Mouse (Mus musculus): ENCODE results near the gene Idh2. TPM values are rescaled to one million over a fixed set of nuclear protein-coding genes. Genes with fewer than 3 reads are reported as not detected.
A peak's percentile ranks its signal among the peaks of the same experiment; 100 is the strongest.
"Not testable (repeated sequence)": the region's sequence is repeated elsewhere in the genome, so short reads cannot be mapped to it uniquely, and the experiment has no call there.

Gene Idh2
- polyA plus RNA-seq, 1 experiment from 2014 or later, result 671 TPM

GRCm38 (mm10) chr7:80057781-80058180 lies 57.4 kb downstream of the Idh2 start:
- peak overlapping the region; percentile 99 for H3K27ac ChIP-seq (ENCODE audit: low read length)
- no peaks in the 10 kb centered on the region for H3K27me3 ChIP-seq (ENCODE audit: control insufficient read depth, insufficient read depth, low read depth, low read length)
- no peaks in the 10 kb centered on the region for H3K9me3 ChIP-seq (ENCODE audit: control insufficient read depth, low read length)
- H3K4me3 ChIP-seq (ENCODE audit: low read length), result peak overlapping the region; percentile 18; the same call in 1 of the 2 replicates
- H3K9ac ChIP-seq (ENCODE audit: low read length), result peak overlapping the region; percentile 64
- 38% methylated on average over 14 of the region's 14 CpGs for WGBS
- no peaks in the 10 kb centered on the region for H3K36me3 ChIP-seq (ENCODE audit: control insufficient read depth, insufficient read depth, low read length)
- H3K4me2 ChIP-seq (ENCODE audit: low read depth, low read length), result peak overlapping the region; percentile 46
- ATAC-seq (ENCODE audit: low read depth), result no peak
- peaks cover 71% of the 10 kb centered on the region for H3K4me1 ChIP-seq (replicated peaks; ENCODE audit: control insufficient read depth, insufficient read depth, low read length)

- no peaks in the 10 kb centered on the region for H3K9me3 ChIP-seq (ENCODE audit: control insufficient read depth, low read length)
- H3K27me3 ChIP-seq (ENCODE audit: control insufficient read depth, insufficient read depth, low read depth, low read length), result no peaks in the 10 kb centered on the region
- peak overlapping the region; percentile 55 for H3K4me2 ChIP-seq (ENCODE audit: low read depth, low read length)
- H3K4me3 ChIP-seq (ENCODE audit: low read length), result peak overlapping the region; percentile 20; the same call in 1 of the 2 replicates
- no peaks in the 10 kb centered on the region for H3K36me3 ChIP-seq (ENCODE audit: control insufficient read depth, insufficient read depth, low read length)
- H3K9ac ChIP-seq (ENCODE audit: low read length), result peak overlapping the region; percentile 64
- H3K4me1 ChIP-seq (replicated peaks; ENCODE audit: control insufficient read depth, insufficient read depth, low read length), result peaks cover 77% of the 10 kb centered on the region
- ATAC-seq (ENCODE audit: low read depth), result peak; percentile 78
- 33% methylated on average over 4 of the region's 4 CpGs for WGBS
- H3K27ac ChIP-seq (ENCODE audit: low read length), result peak overlapping the region; percentile 99
Observed at GRCm38 (mm10) chr7:80057002-80057691, 58.0 kb downstream of the Idh2 start.

GRCm38 (mm10) chr7:80055781-80056180 lies 59.4 kb downstream of the Idh2 start:
- H3K27me3 ChIP-seq (ENCODE audit: control insufficient read depth, insufficient read depth, low read depth, low read length), result no peaks in the 10 kb centered on the region
- WGBS, result 40% methylated on average over 12 of the region's 12 CpGs
- no peaks in the 10 kb centered on the region for H3K36me3 ChIP-seq (ENCODE audit: control insufficient read depth, insufficient read depth, low read length)
- no peak overlapping the region for H3K4me2 ChIP-seq (ENCODE audit: low read depth, low read length)
- H3K4me3 ChIP-seq (ENCODE audit: low read length), result no peak overlapping the region
- H3K9me3 ChIP-seq (ENCODE audit: control insufficient read depth, low read length), result no peaks in the 10 kb centered on the region
- no peak overlapping the region for H3K9ac ChIP-seq (ENCODE audit: low read length)
- ATAC-seq (ENCODE audit: low read depth), result no peak
- peak overlapping the region; percentile 73 for H3K27ac ChIP-seq (ENCODE audit: low read length)
- peaks cover 82% of the 10 kb centered on the region for H3K4me1 ChIP-seq (replicated peaks; ENCODE audit: control insufficient read depth, insufficient read depth, low read length)

- Histone ChIP-seq H3K4me1 (replicated peaks; ENCODE audit: control insufficient read depth, insufficient read depth, low read length) (peaks cover 69% of the 10 kb centered on the region), H3K27ac (ENCODE audit: low read length) (peak overlapping the region; percentile 76)
- WGBS, result 80% methylated on average over 9 of the region's 9 CpGs
Observed at GRCm38 (mm10) chr7:80053147-80053546, 62.0 kb downstream of the Idh2 start.

GRCm38 (mm10) chr7:80052261-80052660 lies 62.9 kb downstream of the Idh2 start:
- Histone ChIP-seq H3K27ac (ENCODE audit: low read length) (peak overlapping the region; percentile 76), H3K27me3 (ENCODE audit: control insufficient read depth, insufficient read depth, low read depth, low read length) (no peaks in the 10 kb centered on the region), H3K36me3 (ENCODE audit: control insufficient read depth, insufficient read depth, low read length) (no peaks in the 10 kb centered on the region), H3K4me3 (ENCODE audit: low read length) (no peak overlapping the region), H3K4me2 (ENCODE audit: low read depth, low read length) (peak overlapping the region; percentile 45), H3K9me3 (ENCODE audit: control insufficient read depth, low read length) (no peaks in the 10 kb centered on the region), H3K9ac (ENCODE audit: low read length) (peak overlapping the region; percentile 45), H3K4me1 (replicated peaks; ENCODE audit: control insufficient read depth, insufficient read depth, low read length) (peaks cover 66% of the 10 kb centered on the region)
- 9% methylated on average over 11 of the region's 11 CpGs for WGBS
- ATAC-seq (ENCODE audit: low read depth), result peak; percentile 71

More at GRCm38 (mm10) chr7:80053147-80053546, 62.0 kb downstream of the Idh2 start:
- ATAC-seq (ENCODE audit: low read depth), result no peak
- Histone ChIP-seq H3K9me3 (ENCODE audit: control insufficient read depth, low read length) (no peaks in the 10 kb centered on the region), H3K9ac (ENCODE audit: low read length) (no peak overlapping the region), H3K4me3 (ENCODE audit: low read length) (no peak overlapping the region), H3K27me3 (ENCODE audit: control insufficient read depth, insufficient read depth, low read depth, low read length) (no peaks in the 10 kb centered on the region), H3K36me3 (ENCODE audit: control insufficient read depth, insufficient read depth, low read length) (no peaks in the 10 kb centered on the region), H3K4me2 (ENCODE audit: low read depth, low read length) (no peak overlapping the region)

- 27% methylated on average over 6 of the region's 6 CpGs for WGBS
- Histone ChIP-seq H3K27me3 (ENCODE audit: control insufficient read depth, insufficient read depth, low read depth, low read length) (no peaks in the 10 kb centered on the region), H3K4me3 (ENCODE audit: low read length) (no peak overlapping the region), H3K4me2 (ENCODE audit: low read depth, low read length) (0 out of 2 replicates have a peak overlapping the region, but pooled peaks have one; percentile 45), H3K4me1 (replicated peaks; ENCODE audit: control insufficient read depth, insufficient read depth, low read length) (peaks cover 65% of the 10 kb centered on the region), H3K36me3 (ENCODE audit: control insufficient read depth, insufficient read depth, low read length) (no peaks in the 10 kb centered on the region), H3K9ac (ENCODE audit: low read length) (no peak overlapping the region), H3K9me3 (ENCODE audit: control insufficient read depth, low read length) (no peaks in the 10 kb centered on the region), H3K27ac (ENCODE audit: low read length) (peak overlapping the region; percentile 76)
- ATAC-seq (ENCODE audit: low read depth), result peak; percentile 51
Observed at GRCm38 (mm10) chr7:80051835-80052234, 63.4 kb downstream of the Idh2 start.

GRCm38 (mm10) chr7:80050382-80050781 lies 64.8 kb downstream of the Idh2 start:
- not testable (repeated sequence) for H3K9ac ChIP-seq (ENCODE audit: low read length); H3K27me3 ChIP-seq (ENCODE audit: control insufficient read depth, insufficient read depth, low read depth, low read length); H3K4me3 ChIP-seq (ENCODE audit: low read length); ATAC-seq (ENCODE audit: low read depth); H3K36me3 ChIP-seq (ENCODE audit: control insufficient read depth, insufficient read depth, low read length); H3K9me3 ChIP-seq (ENCODE audit: control insufficient read depth, low read length); H3K4me2 ChIP-seq (ENCODE audit: low read depth, low read length); H3K27ac ChIP-seq (ENCODE audit: low read length)
- 94% methylated on average over 1 of the region's 1 CpGs for WGBS
- H3K4me1 ChIP-seq (replicated peaks; ENCODE audit: control insufficient read depth, insufficient read depth, low read length), result peaks cover 59% of the 10 kb centered on the region

GRCm38 (mm10) chr7:80049746-80050145 lies 65.4 kb downstream of the Idh2 start:
- no peak for ATAC-seq (ENCODE audit: low read depth)
- Histone ChIP-seq H3K9me3 (ENCODE audit: control insufficient read depth, low read length) (no peaks in the 10 kb centered on the region), H3K27ac (ENCODE audit: low read length) (no peak overlapping the region), H3K27me3 (ENCODE audit: control insufficient read depth, insufficient read depth, low read depth, low read length) (no peaks in the 10 kb centered on the region), H3K4me2 (ENCODE audit: low read depth, low read length) (no peak overlapping the region), H3K4me1 (replicated peaks; ENCODE audit: control insufficient read depth, insufficient read depth, low read length) (peaks cover 59% of the 10 kb centered on the region), H3K36me3 (ENCODE audit: control insufficient read depth, insufficient read depth, low read length) (no peaks in the 10 kb centered on the region), H3K4me3 (ENCODE audit: low read length) (no peak overlapping the region), H3K9ac (ENCODE audit: low read length) (no peak overlapping the region)
- WGBS, result 46% methylated on average over 2 of the region's 2 CpGs

GRCm38 (mm10) chr7:80047041-80047440 lies 68.2 kb downstream of the Idh2 start:
- Histone ChIP-seq H3K4me3 (ENCODE audit: low read length) (no peak overlapping the region), H3K9ac (ENCODE audit: low read length) (no peak overlapping the region), H3K9me3 (ENCODE audit: control insufficient read depth, low read length) (no peaks in the 10 kb centered on the region), H3K4me2 (ENCODE audit: low read depth, low read length) (no peak overlapping the region), H3K27me3 (ENCODE audit: control insufficient read depth, insufficient read depth, low read depth, low read length) (no peaks in the 10 kb centered on the region), H3K36me3 (ENCODE audit: control insufficient read depth, insufficient read depth, low read length) (no peaks in the 10 kb centered on the region), H3K27ac (ENCODE audit: low read length) (no peak overlapping the region), H3K4me1 (replicated peaks; ENCODE audit: control insufficient read depth, insufficient read depth, low read length) (peaks cover 46% of the 10 kb centered on the region)
- no peak for ATAC-seq (ENCODE audit: low read depth)
- 80% methylated on average over 4 of the region's 4 CpGs for WGBS

All from lung, embryonic 16.5 days (tissue).